Mouse (Mus musculus) mouse trophoblast stem cell (cell line): ENCODE data around the gene Gm10638.

ENCODE experiments used
- in situ Hi-C, 2 experiments: fragments of 300-500 bp; cut with MseI, MboI; formaldehyde crosslinking; loops; 2 replicates in 1 of 2; 3 replicates in 1 of 2; pipeline ENCODE4 v1.15.1; 2025

Gene Gm10638

GRCm38 (mm10) chr8:86735446-86736111, 9.9 kb upstream of the Gm10638 start:
- in situ Hi-C loops = no loop called here

- in situ Hi-C loops = loop anchor here in 1 of 2 experiments (10.0 kb wide), 1 partner anchor 164 kb away; no protein-coding TSS in a partner anchor
Observed at GRCm38 (mm10) chr8:86740899-86741298, 4.6 kb upstream of the Gm10638 start.

GRCm38 (mm10) chr8:86741627-86742026, 3.9 kb upstream of the Gm10638 start:
- in situ Hi-C loops = loop anchor here in 1 of 2 experiments (10.0 kb wide), 1 partner anchor 163 kb away; no protein-coding TSS in a partner anchor

GRCm38 (mm10) chr8:86742605-86743345, 2.7 kb upstream of the Gm10638 start:
- in situ Hi-C loops = loop anchor here in 1 of 2 experiments (10.0 kb wide), 1 partner anchor 162 kb away; no protein-coding TSS in a partner anchor

- in situ Hi-C loops = loop anchor here in 1 of 2 experiments (10.0 kb wide), 1 partner anchor 160 kb away; no protein-coding TSS in a partner anchor
Observed at GRCm38 (mm10) chr8:86744313-86745220, 932 bp upstream of the Gm10638 start.

- in situ Hi-C loops = loop anchor here in 1 of 2 experiments (10.0 kb wide), 1 partner anchor 159 kb away; no protein-coding TSS in a partner anchor
Observed at GRCm38 (mm10) chr8:86745935-86746441, 489 bp downstream of the Gm10638 start.

DNA sequence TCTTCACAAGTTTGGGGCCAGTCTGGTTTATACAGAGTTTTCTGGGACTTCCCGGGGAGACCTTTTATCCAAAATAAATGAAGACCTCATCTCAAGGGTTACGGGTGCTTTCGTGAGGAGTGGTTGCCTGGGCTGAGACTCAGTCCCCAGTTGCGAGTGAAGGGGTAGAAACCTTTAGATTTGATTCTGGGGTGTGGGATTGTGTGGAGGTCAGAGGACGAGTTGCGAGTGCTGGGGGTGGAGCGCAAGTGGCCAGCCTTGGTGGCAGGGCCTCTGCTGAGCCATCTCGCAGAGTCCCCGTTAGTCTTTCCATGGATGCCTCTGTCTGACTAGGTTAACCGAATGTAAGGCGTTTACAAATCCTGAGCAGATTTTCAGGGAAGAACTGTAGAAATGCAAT, 1.0 kb downstream of the Gm10638 start:
- in situ Hi-C loops = loop anchor here in 1 of 2 experiments (10.0 kb wide), 1 partner anchor 158 kb away; no protein-coding TSS in a partner anchor

DNA sequence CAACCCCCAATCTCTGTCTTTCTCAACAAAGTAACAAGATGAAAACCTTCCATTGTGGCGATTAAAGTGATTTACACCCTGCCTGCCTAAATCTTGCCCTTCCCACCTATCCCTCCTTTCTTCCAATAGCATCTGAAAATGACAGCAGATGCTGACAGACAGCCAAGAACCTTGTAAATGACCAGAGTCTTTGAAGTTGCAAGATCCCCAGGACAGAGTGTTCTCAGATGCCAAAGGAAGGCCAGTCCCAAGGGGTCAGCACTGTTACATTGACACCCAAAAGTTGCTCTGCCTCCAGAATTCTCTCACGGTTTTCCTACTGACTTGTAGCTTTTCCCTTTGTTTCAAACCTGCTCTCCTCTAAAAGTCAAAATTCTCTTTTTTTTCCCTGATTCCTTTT, 4.3 kb downstream of the Gm10638 start:
- in situ Hi-C loops = loop anchor here in 1 of 2 experiments (10.0 kb wide), 1 partner anchor 155 kb away; no protein-coding TSS in a partner anchor

DNA sequence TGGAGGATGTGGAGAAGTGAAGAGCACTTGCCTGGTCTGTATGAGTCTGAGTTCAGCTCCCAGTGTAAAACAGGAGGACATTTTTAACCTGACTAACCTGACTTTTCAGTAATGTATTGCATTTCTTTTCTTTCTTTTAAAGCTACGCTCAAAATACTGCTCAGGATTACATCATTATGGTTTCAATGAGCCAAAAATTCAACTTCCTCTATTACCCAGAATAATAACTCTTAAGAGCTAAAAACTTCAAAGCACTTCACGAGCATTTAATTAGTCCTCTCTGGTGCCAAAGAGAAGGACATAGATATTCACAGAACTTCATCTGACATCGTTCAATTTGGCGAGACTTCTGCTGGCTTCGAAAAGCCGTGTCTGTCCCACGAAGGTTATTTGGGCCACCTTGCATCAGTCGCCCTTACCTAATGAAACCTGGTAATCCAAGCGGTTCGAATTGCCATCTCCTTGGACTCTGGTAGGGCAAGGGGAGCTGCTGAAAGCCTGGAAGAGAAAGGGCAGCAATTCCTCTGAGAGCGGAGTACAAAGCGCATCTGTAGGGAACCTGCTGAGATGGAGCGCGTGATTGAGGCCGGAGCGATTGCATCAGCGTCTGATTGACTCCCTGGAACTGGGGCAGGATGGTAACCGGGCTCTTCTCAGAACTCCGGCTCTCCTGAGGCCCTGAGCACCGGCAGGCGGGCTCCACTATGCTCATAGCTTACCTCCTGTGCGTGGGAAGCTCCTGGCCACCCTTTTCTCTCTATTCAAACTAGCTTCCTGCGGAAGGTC, 11.6 kb downstream of the Gm10638 start:
- in situ Hi-C loops = no loop called here

DNA sequence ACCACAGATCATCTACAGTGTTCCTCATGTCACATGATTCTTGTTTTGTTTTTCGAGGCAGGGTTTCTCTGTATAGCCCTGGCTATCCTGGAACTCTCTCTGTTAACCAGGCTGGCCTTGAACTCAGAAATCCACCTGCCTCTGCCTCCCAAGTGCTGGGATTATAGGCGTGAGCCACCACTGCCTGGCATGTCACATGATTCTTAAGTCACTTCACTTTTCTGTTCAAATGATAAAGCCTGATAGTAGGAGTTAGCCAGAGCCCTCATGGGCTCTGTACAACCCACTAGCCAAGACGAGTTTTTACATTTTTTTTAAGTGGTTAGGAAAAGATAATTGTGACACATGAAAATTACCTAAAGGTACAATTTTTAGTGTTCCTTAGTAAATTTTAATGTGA, 13.2 kb downstream of the Gm10638 start:
- in situ Hi-C loops = no loop called here

DNA sequence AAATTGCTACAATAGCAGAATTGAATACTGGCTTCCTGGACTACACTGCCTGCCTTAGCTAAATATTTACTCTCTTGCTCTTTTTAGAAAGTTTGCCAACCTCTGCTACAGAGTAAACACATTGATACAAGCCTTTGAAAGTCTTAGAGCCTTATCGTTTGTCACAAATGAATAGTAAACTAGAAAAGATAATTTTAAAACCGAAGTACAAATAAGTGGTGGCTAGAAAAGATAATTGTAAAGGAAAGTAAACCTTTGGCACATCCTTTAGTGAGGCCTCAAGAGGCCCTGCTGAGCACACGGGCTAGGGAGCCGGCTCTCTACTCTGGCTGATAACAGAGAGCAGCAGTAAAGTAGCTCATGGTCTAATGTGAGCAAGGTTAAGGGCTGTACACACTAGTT, 13.6 kb downstream of the Gm10638 start:
- in situ Hi-C loops = no loop called here

DNA sequence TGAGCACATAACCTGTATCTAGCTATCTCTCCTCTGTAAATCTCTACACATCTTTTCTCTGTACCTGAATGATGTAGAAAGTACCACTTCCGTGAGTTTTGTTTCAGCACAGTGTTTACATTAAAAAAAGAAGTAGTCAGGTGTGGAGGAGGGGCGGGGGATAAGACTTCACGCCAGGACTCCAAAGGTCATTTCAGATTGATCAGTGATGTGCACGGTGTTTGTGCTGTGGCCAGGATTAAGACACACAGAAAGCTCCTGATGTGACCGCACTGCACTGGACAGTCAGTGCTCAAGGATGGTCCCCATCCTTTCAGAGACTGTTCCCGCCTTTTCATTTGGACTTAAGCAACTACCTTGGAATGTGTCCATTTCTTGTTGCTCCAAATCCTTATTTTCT, 15.2 kb downstream of the Gm10638 start:
- in situ Hi-C loops = no loop called here

DNA sequence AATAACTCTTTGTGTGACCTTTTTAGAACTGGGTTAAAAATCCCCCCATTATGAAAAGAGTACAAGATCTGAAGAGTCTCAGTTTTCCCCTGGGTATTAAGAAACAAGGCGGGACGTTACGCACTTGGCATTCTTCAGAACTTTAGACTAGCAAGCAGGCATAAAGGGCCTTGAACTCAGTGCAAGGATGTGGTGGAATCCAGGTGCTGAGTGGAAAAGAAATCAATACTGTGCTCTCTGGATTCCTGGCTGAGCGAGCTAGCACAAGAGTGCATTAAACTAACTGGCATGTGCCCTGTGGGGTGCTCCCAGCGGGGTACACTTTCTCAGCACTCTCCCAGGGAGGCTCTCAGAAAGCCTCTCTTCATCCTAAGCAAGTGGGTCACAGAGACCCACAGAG, 17.3 kb downstream of the Gm10638 start:
- in situ Hi-C loops = no loop called here

- in situ Hi-C loops = no loop called here
Observed at GRCm38 (mm10) chr8:86765155-86765554, 19.7 kb downstream of the Gm10638 start.

DNA sequence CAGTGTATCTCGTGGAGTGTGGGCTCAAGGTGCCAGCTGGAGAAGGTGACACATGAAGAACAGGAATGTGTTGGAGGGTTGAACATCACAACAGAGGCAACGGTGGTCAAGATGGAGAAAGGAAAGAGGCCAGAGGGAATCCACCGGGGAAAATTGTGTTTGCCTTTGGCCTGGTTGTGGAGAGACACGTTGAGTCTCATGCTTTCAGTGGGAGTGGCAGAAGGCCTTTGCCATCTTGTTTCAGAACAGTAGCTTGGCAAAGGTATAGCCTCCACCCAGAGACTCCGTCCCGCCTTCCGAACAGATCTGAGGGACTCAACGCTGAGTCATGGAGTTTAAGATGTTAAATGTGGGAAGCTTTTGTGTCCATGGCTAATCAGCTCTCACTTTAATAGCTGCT, 20.2 kb downstream of the Gm10638 start:
- in situ Hi-C loops = no loop called here

GRCm38 (mm10) chr8:86766548-86767211, 21.2 kb downstream of the Gm10638 start:
- in situ Hi-C loops = no loop called here

GRCm38 (mm10) chr8:86768499-86768898, 23.0 kb downstream of the Gm10638 start:
- in situ Hi-C loops = no loop called here

GRCm38 (mm10) chr8:86769945-86770715, 24.6 kb downstream of the Gm10638 start:
- in situ Hi-C loops = no loop called here

- in situ Hi-C loops = no loop called here
Observed at GRCm38 (mm10) chr8:86779207-86779606, 33.7 kb downstream of the Gm10638 start.
